8 mouse cellular contexts compared by ENCODE assay signal in the genomic region with DNA sequence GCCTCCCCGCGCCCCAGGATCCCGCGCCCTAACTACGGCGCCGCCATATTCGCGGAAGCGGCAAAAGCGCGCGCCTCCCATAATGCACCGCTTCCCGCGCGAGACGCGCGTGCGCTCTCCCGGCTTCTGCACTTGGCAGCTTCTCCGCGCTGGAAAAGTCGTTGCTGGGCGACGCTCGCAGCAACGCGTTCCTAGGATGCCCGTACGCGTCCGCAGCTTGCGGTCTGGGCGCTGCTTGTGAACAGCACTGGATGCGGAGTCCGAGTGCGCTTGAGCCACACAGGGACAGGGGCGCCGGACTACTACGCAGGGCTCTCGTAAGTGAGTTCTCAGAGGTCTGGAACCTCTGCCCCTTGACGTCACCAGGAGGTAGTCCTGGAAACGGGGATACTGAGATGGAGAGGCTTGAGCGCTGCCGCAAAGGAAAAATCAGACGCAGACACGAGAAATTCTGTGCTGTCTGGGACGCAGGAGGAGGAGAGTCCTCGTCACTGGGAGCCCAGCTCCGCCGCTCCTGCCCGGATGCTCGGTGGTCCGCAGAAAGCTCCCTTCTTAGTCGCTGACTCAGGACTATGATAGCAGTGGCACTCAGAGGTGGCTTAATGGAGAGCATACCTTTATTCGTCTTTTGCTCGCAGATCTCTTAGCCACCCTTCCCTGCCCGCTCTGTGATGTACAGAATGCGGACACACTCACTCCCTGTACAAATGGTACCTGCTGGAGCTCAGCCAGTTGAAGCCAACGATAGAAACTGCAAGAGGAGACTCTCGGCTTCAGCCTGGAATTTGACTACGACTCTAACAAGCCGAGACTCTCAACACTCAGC. TPM values are rescaled to one million over a fixed set of nuclear protein-coding genes. Genes with fewer than 3 reads are reported as not detected.
DNase-seq lines count a peak whose midpoint lies in the region; ATAC-seq and TF ChIP-seq lines count a peak whose summit lies in the region.

A gene (minus strand): TSS at position 193 of the 826 bp plus-strand sequence.

- DNase-seq in 3134 (ENCODE audit: extremely low read depth, insufficient read length, low spot score), result peak; percentile 92
- peak; percentile 91 to 92 for DNase-seq in adrenal gland, postnatal 36 days
- peak; percentile 92 to 94 for DNase-seq in heart, adult 2 months
- DNase-seq in kidney, adult 8-10 months, result peak; percentile 77 to 88
- peak; percentile 82 to 92 for DNase-seq in spleen, postnatal 10 days (ENCODE audit: low spot score in 2 of 2)

- H3K9me3 ChIP-seq in embryonic facial prominence, embryonic 13.5 days, result no peaks in the 10 kb centered on the region
- H3K9me3 ChIP-seq in limb, embryonic 13.5 days, result no peaks in the 10 kb centered on the region
- H3K9me3 ChIP-seq in midbrain, embryonic 16.5 days (replicated peaks; ENCODE audit: control insufficient read depth, low read length, poor library complexity, severe bottlenecking), result no peaks in the 10 kb centered on the region

- TF ChIP-seq CTCF in heart, adult 2 months (IDR thresholded peaks at IDR 0.05), result no peak

- peaks cover 3% of the 10 kb centered on the region; the same call in 1 of the 2 replicates for H3K27me3 ChIP-seq in embryonic facial prominence, embryonic 13.5 days
- no peaks in the 10 kb centered on the region for H3K27me3 ChIP-seq in heart, adult 2 months (ENCODE audit: control insufficient read depth, insufficient read depth, low read length)
- no peaks in the 10 kb centered on the region for H3K27me3 ChIP-seq in limb, embryonic 13.5 days
- no peaks in the 10 kb centered on the region for H3K27me3 ChIP-seq in midbrain, embryonic 16.5 days (ENCODE audit: control insufficient read depth, insufficient read depth, low read depth, low read length)

- intact Hi-C loops in heart, adult 2 months (cut with DNase I), result loop anchor here (5.0 to 10.0 kb wide), 3 partner anchors 430 to 917 kb away; a partner anchor contains a TSS

- H3K4me2 ChIP-seq in embryonic facial prominence, embryonic 13.5 days, result peak within 1 kb of the TSS; percentile 70
- peak within 1 kb of the TSS; percentile 85 for H3K4me2 ChIP-seq in limb, embryonic 13.5 days (replicated peaks)
- H3K4me2 ChIP-seq in midbrain, embryonic 16.5 days (ENCODE audit: low read length), result peak within 1 kb of the TSS; percentile 83

- peak; percentile 73 for TF ChIP-seq POLR2A in heart, adult 2 months (IDR thresholded peaks at IDR 0.05; ENCODE audit: insufficient read depth, low read depth, low read length)

- H3K4me3 ChIP-seq in embryonic facial prominence, embryonic 13.5 days, result peak within 1 kb of the TSS; percentile 88
- peak within 1 kb of the TSS; percentile 95 for H3K4me3 ChIP-seq in heart, adult 2 months
- H3K4me3 ChIP-seq in limb, embryonic 13.5 days, result peak within 1 kb of the TSS; percentile 93
- H3K4me3 ChIP-seq in midbrain, embryonic 16.5 days (ENCODE audit: low read depth, low read length), result peak within 1 kb of the TSS; percentile 85

- no peaks in the 10 kb centered on the region for H3K36me3 ChIP-seq in embryonic facial prominence, embryonic 13.5 days
- peaks cover 2% of the 10 kb centered on the region; the same call in 1 of the 2 replicates for H3K36me3 ChIP-seq in heart, adult 2 months (ENCODE audit: control insufficient read depth, insufficient read depth, low read length)
- H3K36me3 ChIP-seq in limb, embryonic 13.5 days, result peaks cover 5% of the 10 kb centered on the region
- peaks cover 2% of the 10 kb centered on the region; the same call in 1 of the 2 replicates for H3K36me3 ChIP-seq in midbrain, embryonic 16.5 days (ENCODE audit: control insufficient read depth, insufficient read depth, low read length)

- H3K27ac ChIP-seq in embryonic facial prominence, embryonic 13.5 days, result peak within 1 kb of the TSS; percentile 60
- H3K27ac ChIP-seq in heart, adult 2 months, result peak within 1 kb of the TSS; percentile 85
- peak within 1 kb of the TSS; percentile 44 for H3K27ac ChIP-seq in limb, embryonic 13.5 days
- H3K27ac ChIP-seq in midbrain, embryonic 16.5 days (ENCODE audit: low read length), result peak within 1 kb of the TSS; percentile 86

- no peak; the same call in none of the 2 replicates for TF ChIP-seq EP300 in heart, adult 2 months (IDR thresholded peaks at IDR 0.05; ENCODE audit: insufficient read depth, low read depth, low read length)

- H3K9ac ChIP-seq in embryonic facial prominence, embryonic 13.5 days, result peak within 1 kb of the TSS; percentile 94
- peak within 1 kb of the TSS; percentile 89 for H3K9ac ChIP-seq in heart, adult 2 months (ENCODE audit: low read depth, low read length)
- peak within 1 kb of the TSS; percentile 95 for H3K9ac ChIP-seq in limb, embryonic 13.5 days
- peak within 1 kb of the TSS; percentile 84 for H3K9ac ChIP-seq in midbrain, embryonic 16.5 days (ENCODE audit: low read depth, low read length)

- 1% methylated on average over 65 of the region's 65 CpGs for WGBS in embryonic facial prominence, embryonic 13.5 days
- WGBS in heart, adult 2 months, result 2% methylated on average over 65 of the region's 65 CpGs
- WGBS in limb, embryonic 13.5 days, result under 1% methylated on average over 65 of the region's 65 CpGs
- under 1% methylated on average over 65 of the region's 65 CpGs for WGBS in midbrain, embryonic 16.5 days

- H3K79me2 ChIP-seq in heart, adult 2 months (replicated peaks; ENCODE audit: control insufficient read depth, insufficient read depth, low read length), result peaks cover 6% of the 10 kb centered on the region; the same call in 1 of the 2 replicates

- H3K4me1 ChIP-seq in embryonic facial prominence, embryonic 13.5 days, result peaks cover 16% of the 10 kb centered on the region
- peaks cover 1% of the 10 kb centered on the region for H3K4me1 ChIP-seq in heart, adult 2 months (ENCODE audit: control insufficient read depth, insufficient read depth, low read length)
- peaks cover 15% of the 10 kb centered on the region for H3K4me1 ChIP-seq in limb, embryonic 13.5 days
- H3K4me1 ChIP-seq in midbrain, embryonic 16.5 days (ENCODE audit: control insufficient read depth, insufficient read depth, low read length), result peaks cover 16% of the 10 kb centered on the region

- ATAC-seq in embryonic facial prominence, embryonic 13.5 days (ENCODE audit: insufficient number of reproducible peaks, insufficient read depth, low FRiP score, low TSS enrichment, low read depth), result peak; percentile 86
- ATAC-seq in limb, embryonic 13.5 days (ENCODE audit: low FRiP score, low read depth), result peak; percentile 94
- ATAC-seq in midbrain, embryonic 16.5 days, result peak; percentile 95

RNA-seq across cellular contexts. Expression of the gene that starts here (rescaled TPM):
- total RNA-seq in adrenal gland, postnatal 36 days (2021), result 10 to 100 TPM; 29.6 to 29.8 TPM
- polyA plus RNA-seq in embryonic facial prominence, embryonic 13.5 days (2015; fragmentation: Nextera tagmentation; extraction: Ambion mirVana), result 39.5 and 40.5 TPM in 2 replicates
- 10 to 100 TPM; 13.1 to 14.0 TPM for total RNA-seq in heart, adult 2 months (2021)
- 20.2 and 34.4 TPM in 2 replicates for polyA plus RNA-seq in heart, adult 2 months (2012; rRNA removed)
- 36.3 and 40.7 TPM in 2 replicates for polyA plus RNA-seq in limb, embryonic 13.5 days (2015; fragmentation: Nextera tagmentation; extraction: Ambion mirVana)
- polyA plus RNA-seq in midbrain, embryonic 16.5 days (2015; fragmentation: Nextera tagmentation; extraction: Ambion mirVana), result 42.5 TPM in 2 replicates

Comparison
In these comparisons a context has a peak if more than half of its experiments do, and no peak if none do; other contexts are left out.
1. Peak in every context shown above with its lines: DNase-seq, ATAC-seq, H3K4me3 ChIP-seq and H3K27ac ChIP-seq.